Mouse (Mus musculus) C2C12 (cell line): ENCODE measurements around the gene Rybp.

Experiments used
- CTCF ChIP-seq: IDR thresholded peaks from one replicate; pipeline ENCODE4 v1.5.1; 2011; ENCODE audit not compliant: control insufficient read depth, insufficient read depth, insufficient read length
- MAX ChIP-seq: IDR thresholded peaks from one replicate; pipeline ENCODE4 v1.6.1; 2011; ENCODE audit warnings: mild to moderate bottlenecking, control low read depth

GRCm38 (mm10) chr6:100226204-100226603 lies 61.1 kb downstream of the Rybp start:
- TF ChIP-seq CTCF, result no peak
- TF ChIP-seq MAX, result no peak
